Mouse (Mus musculus): Measurements from ENCODE around the gene Gm28048. TPM values are rescaled to one million over a fixed set of nuclear protein-coding genes. Genes with fewer than 3 reads are reported as not detected.

Gene Gm28048
- total RNA-seq, 2 experiments from 2014 or later, result 10.3 to 13.5 TPM

DNA sequence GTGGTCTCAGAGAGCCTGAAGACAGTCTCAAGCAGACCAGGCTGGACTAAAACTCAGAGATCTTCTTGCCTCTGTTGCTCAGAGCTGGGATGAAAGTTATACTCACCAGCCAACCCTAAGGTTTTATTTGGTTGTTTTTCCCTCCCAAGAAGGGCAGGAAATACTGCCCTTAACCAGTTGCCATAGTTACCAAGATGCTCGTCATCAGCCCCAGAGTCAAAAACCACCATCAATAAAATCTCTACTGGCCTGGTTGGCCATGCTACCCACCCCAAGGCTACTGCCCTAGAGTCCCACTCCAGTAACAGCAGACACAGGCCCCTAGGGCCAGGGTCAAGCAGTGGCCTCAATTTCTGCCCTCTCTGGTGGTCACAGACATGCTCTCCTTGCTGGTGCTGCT lies 129.4 kb downstream of the Gm28048 start:
- no peak for DNase-seq (ENCODE audit: low spot score in 2 of 2)
- intact Hi-C loops (cut with DNase I), result no loop called here

GRCm38 (mm10) chr11:22851416-22851815 lies 130.5 kb downstream of the Gm28048 start:
- DNase-seq (ENCODE audit: low spot score in 2 of 2), result no peak
- intact Hi-C loops (cut with DNase I), result no loop called here

DNA sequence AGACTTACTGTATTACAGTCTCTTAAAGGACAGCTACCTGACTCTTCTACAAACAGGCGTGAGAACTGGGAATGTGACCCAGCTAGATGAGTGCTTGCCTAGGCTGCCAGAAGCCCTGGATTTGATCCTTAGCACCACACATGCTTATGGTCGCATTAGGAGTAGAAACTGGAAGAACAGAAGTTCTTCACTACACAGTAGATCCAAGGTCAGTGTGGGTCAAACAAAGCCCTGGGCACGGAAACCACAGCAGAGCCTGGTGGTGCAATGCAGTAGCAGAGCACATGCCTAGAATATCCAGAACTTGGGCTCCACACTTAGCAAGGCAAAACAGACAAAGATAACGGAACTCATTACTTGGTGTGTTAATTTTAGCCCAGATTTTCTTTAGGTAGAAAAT lies 131.8 kb downstream of the Gm28048 start:
- DNase-seq (ENCODE audit: low spot score in 2 of 2), result no peak
- intact Hi-C loops (cut with DNase I), result no loop called here

GRCm38 (mm10) chr11:22848649-22849195 lies 133.2 kb downstream of the Gm28048 start:
- DNase-seq (ENCODE audit: low spot score in 2 of 2), result no peak
- intact Hi-C loops (cut with DNase I), result no loop called here

DNA sequence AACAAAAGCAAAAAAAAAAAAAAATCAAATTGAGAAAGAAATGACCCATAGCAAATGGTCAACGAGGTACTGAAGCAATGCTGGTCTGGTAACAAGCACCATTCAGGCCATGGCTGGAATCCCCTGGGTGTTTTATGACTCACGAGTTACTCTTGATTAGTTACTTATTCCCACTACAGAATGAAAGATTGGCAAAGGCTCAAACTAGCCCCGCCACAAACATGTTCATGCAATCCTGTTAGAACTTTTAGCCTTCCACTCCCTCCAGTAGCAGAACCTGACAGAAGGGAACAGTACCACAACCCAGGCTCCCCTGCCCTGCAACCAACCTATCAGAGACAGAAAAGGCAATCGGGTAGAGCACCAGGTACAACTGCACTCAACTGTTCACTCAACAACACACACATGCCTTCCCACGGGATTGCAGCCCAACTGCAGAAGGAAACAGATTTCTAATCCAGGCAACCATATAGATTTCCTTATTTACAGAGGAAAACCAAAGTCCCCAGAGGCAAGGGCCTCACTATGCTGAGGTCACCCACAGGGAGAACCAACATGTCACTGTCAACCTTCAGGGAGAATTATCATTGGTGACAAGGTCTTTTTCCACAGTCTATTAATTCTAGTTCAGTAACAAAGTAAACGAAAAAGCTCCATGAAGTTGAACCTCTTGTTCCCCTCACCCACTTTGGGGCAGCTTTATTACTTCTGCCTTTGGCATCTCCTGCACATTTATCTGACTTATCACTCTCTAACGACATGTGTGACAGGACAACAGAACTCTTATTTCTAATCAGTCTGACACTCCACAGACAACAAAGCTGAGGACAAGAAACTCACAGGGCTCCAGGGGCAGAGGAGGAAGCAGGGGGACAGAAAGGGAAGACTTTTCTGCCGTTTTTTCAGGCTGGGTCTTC lies 133.9 kb downstream of the Gm28048 start:
- DNase-seq (ENCODE audit: low spot score in 2 of 2), result no peak
- intact Hi-C loops (cut with DNase I), result no loop called here

DNA sequence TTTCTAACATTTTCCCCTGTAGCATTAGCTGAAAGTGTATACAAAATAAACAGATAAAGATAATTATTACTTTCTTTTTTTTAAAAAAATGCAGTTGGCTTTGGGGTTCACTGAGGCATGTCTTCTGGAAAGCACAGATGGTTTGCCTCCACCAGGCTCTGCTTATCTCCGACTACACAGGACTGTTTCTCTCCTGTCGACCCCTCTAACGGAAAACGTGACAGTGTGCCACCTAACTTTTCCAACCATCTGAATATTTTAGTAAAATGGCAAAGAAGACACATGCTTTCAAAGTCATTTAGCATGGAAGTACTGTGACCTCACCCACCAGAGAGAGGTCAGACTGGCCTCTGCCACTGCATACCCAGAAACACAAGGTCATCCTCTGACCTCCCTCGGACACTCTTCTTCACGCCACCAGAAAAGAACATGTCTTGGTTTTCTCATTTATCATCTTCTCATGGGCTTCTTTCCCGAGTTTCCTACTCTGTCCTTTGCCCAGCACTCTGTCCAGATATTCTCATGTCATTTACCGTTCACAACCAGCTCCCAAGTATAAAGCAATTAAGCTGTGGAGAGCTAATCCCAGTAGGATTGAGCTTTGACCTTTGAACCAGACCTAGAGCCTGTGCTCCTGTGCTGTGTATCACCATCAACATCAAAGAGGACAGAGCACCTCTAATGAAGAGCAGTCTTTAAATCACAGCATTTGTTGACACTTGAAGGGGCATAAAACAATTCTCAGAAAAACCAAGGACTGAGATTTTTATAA lies 134.7 kb downstream of the Gm28048 start:
- intact Hi-C loops (cut with DNase I), result no loop called here
- DNase-seq (ENCODE audit: low spot score in 2 of 2), result no peak

DNA sequence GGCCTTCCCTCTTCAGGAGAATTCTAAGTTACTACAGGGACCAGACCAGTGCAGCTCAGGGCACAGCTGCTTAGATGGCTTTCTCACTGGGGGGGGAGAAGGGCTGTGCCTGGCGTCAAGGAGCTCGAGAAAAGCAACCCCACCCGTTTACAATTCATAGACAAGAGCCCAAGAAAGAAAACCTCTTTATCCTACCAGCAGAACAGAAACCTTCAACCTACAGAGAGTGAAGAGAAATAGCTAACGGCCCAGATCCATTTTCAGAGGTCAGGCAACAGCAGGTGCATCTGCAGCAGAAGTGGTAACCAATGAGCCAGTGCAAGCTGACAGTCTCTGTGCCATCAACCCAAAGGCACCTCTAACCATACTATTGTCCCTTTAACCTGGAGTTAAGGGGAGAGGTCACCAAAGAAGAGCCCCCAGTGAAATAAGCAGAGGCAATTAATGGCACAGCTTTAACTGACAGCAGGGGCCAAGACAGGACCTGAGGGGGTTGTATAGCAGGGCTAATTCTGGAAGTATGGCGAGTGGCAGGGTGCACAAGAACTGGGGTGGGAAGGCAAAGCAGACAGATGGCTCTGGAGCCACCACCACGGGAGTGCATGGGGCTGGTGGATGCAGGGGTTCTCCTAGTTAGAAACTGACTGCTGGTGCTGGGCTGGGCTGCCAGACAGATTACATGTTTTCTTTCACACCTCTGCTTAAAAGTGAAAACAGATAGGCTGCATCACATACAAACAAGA lies 135.6 kb downstream of the Gm28048 start:
- intact Hi-C loops (cut with DNase I), result no loop called here
- DNase-seq (ENCODE audit: low spot score in 2 of 2), result no peak

DNA sequence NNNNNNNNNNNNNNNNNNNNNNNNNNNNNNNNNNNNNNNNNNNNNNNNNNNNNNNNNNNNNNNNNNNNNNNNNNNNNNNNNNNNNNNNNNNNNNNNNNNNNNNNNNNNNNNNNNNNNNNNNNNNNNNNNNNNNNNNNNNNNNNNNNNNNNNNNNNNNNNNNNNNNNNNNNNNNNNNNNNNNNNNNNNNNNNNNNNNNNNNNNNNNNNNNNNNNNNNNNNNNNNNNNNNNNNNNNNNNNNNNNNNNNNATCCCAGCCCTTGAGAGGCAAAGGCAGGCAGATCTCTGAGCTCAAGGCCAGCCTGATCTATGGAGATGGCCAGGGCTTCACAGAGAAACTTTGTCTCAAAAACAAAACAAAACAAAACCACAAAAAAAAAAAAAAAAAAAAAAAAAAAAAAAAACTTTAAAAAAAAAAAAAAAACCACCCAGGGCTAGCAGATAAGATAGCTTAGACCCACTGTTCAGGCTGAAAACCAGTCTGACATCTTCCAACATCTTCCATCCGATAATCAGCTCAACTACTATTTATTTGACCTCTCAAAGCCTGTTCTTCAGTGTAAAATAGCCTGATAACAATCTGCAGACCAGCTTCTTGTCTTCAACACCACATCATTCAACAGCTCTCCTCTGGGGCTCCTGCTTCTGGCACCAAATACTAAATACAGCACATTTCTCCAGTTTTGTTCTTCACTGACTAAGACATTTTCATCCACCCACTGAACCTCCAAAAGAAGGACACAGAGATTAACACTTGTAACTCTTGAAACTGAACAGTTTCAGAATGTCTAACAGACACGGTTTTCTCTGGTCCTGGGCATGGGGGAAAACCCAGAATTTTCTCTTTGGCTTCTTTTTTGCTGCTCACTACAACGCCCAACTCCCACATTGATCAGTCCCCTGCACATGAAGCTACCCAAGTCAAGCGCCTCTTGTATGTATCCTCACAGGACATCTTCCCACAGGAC lies 136.9 kb downstream of the Gm28048 start:
- DNase-seq (ENCODE audit: low spot score in 2 of 2), result peak in 1 of 2 experiments; percentile 55
- intact Hi-C loops (cut with DNase I), result no loop called here

DNA sequence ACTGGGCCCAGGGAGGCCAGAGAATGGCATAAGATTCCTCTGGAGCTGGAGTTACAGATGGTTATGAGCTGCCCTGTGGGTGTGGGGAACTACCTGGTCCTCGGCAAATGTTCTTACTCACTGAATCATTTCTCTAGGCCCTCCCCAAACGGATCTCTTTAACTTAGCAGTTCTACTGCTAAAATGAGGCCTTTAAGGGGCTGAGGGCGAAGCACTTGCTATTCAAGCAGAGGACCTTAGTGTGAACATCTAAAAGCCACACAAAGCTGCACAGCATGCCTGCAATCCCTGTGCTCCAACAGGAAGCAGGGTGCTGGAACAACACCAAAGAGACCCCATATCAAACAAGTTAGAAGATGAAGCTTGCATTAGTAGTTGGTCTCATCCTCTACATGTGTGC lies 142.4 kb downstream of the Gm28048 start:
- no peak for DNase-seq (ENCODE audit: low spot score in 2 of 2)
- intact Hi-C loops (cut with DNase I), result no loop called here

GRCm38 (mm10) chr11:22838361-22838760 lies 143.5 kb downstream of the Gm28048 start:
- DNase-seq (ENCODE audit: low spot score in 2 of 2), result no peak
- intact Hi-C loops (cut with DNase I), result no loop called here

- intact Hi-C loops (cut with DNase I), result no loop called here
- no peak for DNase-seq (ENCODE audit: low spot score in 2 of 2)
Measured at GRCm38 (mm10) chr11:22836269-22836668, 145.6 kb downstream of the Gm28048 start.

DNA sequence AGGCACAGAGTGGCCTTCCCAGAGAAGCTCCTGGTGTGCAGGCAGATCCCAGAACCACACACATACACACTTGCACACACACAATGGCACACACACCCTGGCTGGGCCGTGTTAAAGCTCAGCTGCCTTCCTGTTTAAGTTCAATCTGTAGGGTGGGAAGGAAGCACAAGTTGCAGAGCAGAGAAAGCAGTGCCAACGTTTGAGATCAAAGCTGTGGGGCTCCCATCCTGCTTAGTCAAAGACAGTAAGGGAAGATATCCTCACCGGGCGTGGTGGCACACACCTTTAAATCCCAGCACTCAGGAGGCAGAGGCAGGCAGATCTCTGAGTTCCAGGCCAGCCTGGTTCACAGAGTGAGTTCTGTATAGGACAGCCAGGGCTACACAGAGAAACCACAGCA lies 149.3 kb downstream of the Gm28048 start:
- no peak for DNase-seq (ENCODE audit: low spot score in 2 of 2)
- intact Hi-C loops (cut with DNase I), result no loop called here

DNA sequence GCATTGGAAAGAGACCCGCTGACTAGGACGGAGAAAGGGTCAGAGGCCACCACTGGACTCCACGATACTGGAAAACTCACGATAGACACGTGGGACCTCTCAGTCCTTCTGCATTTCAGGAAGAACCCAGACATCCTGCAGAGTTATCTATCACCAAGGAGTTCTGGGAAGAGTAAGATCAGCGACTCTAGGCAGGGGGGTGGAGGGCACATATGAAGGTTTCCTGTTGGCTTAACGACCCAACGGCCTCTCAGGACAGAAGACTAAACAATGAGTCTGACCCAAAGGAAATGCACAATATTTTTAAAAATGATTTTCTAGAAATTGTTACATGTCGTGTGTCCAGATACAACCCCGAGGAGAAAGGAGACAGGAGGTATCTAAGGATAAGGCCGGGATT lies 150.0 kb downstream of the Gm28048 start:
- intact Hi-C loops (cut with DNase I), result no loop called here

GRCm38 (mm10) chr11:22830684-22831083 lies 151.2 kb downstream of the Gm28048 start:
- intact Hi-C loops (cut with DNase I), result no loop called here
- DNase-seq (ENCODE audit: low spot score in 2 of 2), result no peak

More for the DNA sequence above, 150.0 kb downstream of the Gm28048 start:
- DNase-seq (ENCODE audit: low spot score in 2 of 2), result no peak

- intact Hi-C loops (cut with DNase I), result no loop called here
- DNase-seq (ENCODE audit: low spot score in 2 of 2), result peak; percentile 23 to 46
Measured at GRCm38 (mm10) chr11:22830179-22830611, 151.7 kb downstream of the Gm28048 start.

GRCm38 (mm10) chr11:22828988-22829632 lies 152.8 kb downstream of the Gm28048 start:
- peak; percentile 22 to 45 for DNase-seq (ENCODE audit: low spot score in 2 of 2)
- intact Hi-C loops (cut with DNase I), result no loop called here

DNA sequence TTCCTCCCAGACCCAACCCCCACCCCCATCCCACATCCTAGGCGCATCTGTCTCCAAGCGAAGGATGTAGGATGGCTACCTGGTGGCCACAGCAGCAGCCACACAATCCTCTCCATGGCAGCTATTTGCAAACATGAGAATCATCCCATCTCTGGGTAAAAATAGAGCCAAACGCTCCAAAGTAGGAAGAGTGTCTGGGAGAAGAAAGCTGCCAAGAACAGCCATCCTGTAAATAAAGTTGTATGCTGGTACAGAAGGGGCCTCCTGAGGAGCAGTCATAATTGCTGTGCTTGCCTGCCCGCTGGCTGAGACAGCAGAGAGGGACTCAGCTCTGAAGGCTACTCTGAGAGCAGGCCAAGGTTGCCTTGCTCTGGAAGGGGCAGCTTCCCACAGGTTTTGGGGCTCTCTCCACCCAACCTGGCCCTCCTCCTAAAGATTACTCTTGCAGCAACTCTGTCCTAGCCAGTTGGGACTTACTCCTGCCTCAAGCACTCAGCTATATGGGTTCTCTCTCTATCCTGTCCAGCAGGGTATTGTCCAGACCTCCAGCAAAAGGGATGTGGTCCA lies 154.3 kb downstream of the Gm28048 start:
- DNase-seq (ENCODE audit: low spot score in 2 of 2), result peak; percentile 33 to 62

DNA sequence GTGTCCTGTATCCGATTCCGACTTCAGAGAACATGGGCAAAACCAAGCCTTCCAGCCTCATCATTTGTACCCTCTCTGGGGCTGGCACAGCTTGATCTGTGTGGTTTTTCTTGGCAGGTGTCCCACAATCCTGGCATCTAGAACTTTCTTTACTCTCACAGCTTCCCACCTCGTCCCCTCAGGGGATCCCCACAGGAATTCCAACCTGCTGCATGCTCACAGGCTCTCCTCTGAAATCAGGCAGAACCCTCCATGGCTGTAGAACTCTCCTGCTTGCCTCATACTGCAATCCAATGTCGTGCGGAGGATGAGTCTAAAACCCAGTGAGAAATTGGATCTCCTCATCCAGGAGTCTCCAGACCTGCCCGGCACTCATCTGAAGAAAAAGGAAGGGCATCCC lies 155.2 kb downstream of the Gm28048 start:
- DNase-seq (ENCODE audit: low spot score in 2 of 2), result no peak
- intact Hi-C loops (cut with DNase I), result no loop called here

More for the DNA sequence above, 154.3 kb downstream of the Gm28048 start:
- intact Hi-C loops (cut with DNase I), result no loop called here

All from left cerebral cortex, postnatal 14 days (tissue).